Mouse (Mus musculus): ENCODE measurements around the gene Qtrt1.

- TF ChIP-seq SIN3A (IDR thresholded peaks at IDR 0.05; ENCODE audit: low read length) (no peak), POLR2A (IDR thresholded peaks at IDR 0.05; ENCODE audit: low read depth, low read length) (no peak), CTCF (conservative IDR thresholded peaks at IDR 0.05 in 1 of 2, IDR thresholded peaks at IDR 0.05 in 1 of 2; ENCODE audit: low read depth in 2 of 2, low read length in 2 of 2) (no peak)
These were observed 16.5 kb downstream of the Qtrt1 start for GRCm38 (mm10) chr9:21428178-21428577.

Measured in CH12.LX (cell line).